Mouse (Mus musculus) neural tube, embryonic 15.5 days (tissue): ENCODE data around the gene Mapk8ip1. TPM values are rescaled to one million over a fixed set of nuclear protein-coding genes. Genes with fewer than 3 reads are reported as not detected.
"Not testable (repeated sequence)": the region's sequence is repeated elsewhere in the genome, so short reads cannot be mapped to it uniquely, and the experiment has no call there.

Experiments used
- ATAC-seq: fragments of 200-750 bp; cut with Nextera tagmentation; 2 replicates; pipeline ENCODE4 v1.8.0; 2017; ENCODE audit warnings: mild to moderate bottlenecking, moderate TSS enrichment, moderate library complexity; ENCODE audit not compliant: low FRiP score
- H3K27ac ChIP-seq: fragments of 300-500 bp; sonication (generic); replicated peaks from 2 replicates; pipeline ENCODE4 v1.5.1; 2015; ENCODE audit warnings: mild to moderate bottlenecking, inconsistent platforms
- H3K27me3 ChIP-seq: fragments of 300-500 bp; sonication (generic); replicated peaks from 2 replicates; pipeline ENCODE4 v1.6.1; 2015; ENCODE audit warnings: inconsistent platforms
- H3K36me3 ChIP-seq: fragments of 300-500 bp; sonication (generic); 2 replicates; pipeline ENCODE4 v1.6.1; 2015; ENCODE audit warnings: inconsistent platforms
- H3K4me1 ChIP-seq: fragments of 300-500 bp; sonication (generic); 2 replicates; pipeline ENCODE4 v1.6.1; 2015; ENCODE audit warnings: inconsistent platforms
- H3K4me2 ChIP-seq: fragments of 300-500 bp; sonication (generic); 2 replicates; pipeline ENCODE4 v1.6.1; 2015; ENCODE audit warnings: inconsistent platforms, mild to moderate bottlenecking, moderate library complexity
- H3K4me3 ChIP-seq: fragments of 300-500 bp; sonication (generic); replicated peaks from 2 replicates; pipeline ENCODE4 v1.5.1; 2015; ENCODE audit warnings: mild to moderate bottlenecking, inconsistent platforms
- H3K9ac ChIP-seq: fragments of 300-500 bp; sonication (generic); replicated peaks from 2 replicates; pipeline ENCODE4 v1.6.1; 2015; ENCODE audit warnings: mild to moderate bottlenecking, inconsistent platforms
- H3K9me3 ChIP-seq: fragments of 300-500 bp; sonication (generic); replicated peaks from 2 replicates; pipeline ENCODE4 v1.6.1; 2016; ENCODE audit warnings: inconsistent platforms
- WGBS: fragments of 180-500 bp; shearing (Covaris S2); methylation state at CpG from one replicate; pipeline ENCODE4 v1.1.7; 2015; ENCODE audit warnings: mixed read lengths; 5-methylcytosine and 5-hydroxymethylcytosine counted together
- polyA plus RNA-seq: library from polyadenylated mRNA; unstranded; fragments of >200 nt; fragmentation: Nextera tagmentation; extraction: Ambion mirVana; gene quantifications from 2 replicates; pipeline ENCODE4 v1.2.1, GENCODE M21; 2015

Mapk8ip1 gene
- polyA plus RNA-seq, 1 experiment from 2014 or later, result 169 TPM

DNA sequence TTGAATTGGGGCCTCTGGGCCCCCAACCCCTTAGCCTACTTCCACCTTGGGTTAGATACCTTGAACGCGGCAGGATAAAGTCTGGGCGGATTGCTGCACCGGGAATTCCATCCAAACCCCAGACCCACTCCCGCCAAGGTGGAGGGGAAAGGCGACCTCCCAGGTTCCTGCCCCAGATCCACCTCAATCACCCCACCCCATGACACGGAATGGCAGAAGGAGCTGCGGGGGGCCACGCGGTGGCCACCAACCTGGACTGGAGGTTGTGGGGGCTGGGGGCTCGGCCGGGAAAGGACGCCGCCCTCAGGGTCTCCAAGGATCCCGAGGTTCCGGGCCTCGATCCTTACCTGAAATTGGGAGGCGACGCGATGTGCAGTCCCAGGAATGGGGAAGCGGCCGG, 381 bp downstream of the Mapk8ip1 start:
- peak overlapping the region; percentile 92 for H3K9ac ChIP-seq
- H3K4me2 ChIP-seq, result peak overlapping the region; percentile 75
- no peaks in the 10 kb centered on the region for H3K9me3 ChIP-seq
- peaks cover 18% of the 10 kb centered on the region for H3K36me3 ChIP-seq
- H3K4me3 ChIP-seq, result peak overlapping the region; percentile 73
- H3K4me1 ChIP-seq, result peaks cover 46% of the 10 kb centered on the region
- peak; percentile 29; the same call in 1 of the 2 replicates for ATAC-seq
- under 1% methylated on average over 22 of the region's 22 CpGs for WGBS
- no peaks in the 10 kb centered on the region for H3K27me3 ChIP-seq
- H3K27ac ChIP-seq, result peak overlapping the region; percentile 87

GRCm38 (mm10) chr2:92399877-92400276, 1.2 kb downstream of the Mapk8ip1 start:
- not testable (repeated sequence) for H3K27me3 ChIP-seq, H3K36me3 ChIP-seq, ATAC-seq, H3K9me3 ChIP-seq, H3K27ac ChIP-seq
- peak overlapping the region; percentile 92 for H3K9ac ChIP-seq
- peaks cover 46% of the 10 kb centered on the region for H3K4me1 ChIP-seq
- peak overlapping the region; percentile 75 for H3K4me2 ChIP-seq
- 28% methylated on average over 4 of the region's 4 CpGs for WGBS
- H3K4me3 ChIP-seq, result peak overlapping the region; percentile 73

- H3K4me2 ChIP-seq, result no peak overlapping the region
- WGBS, result 72% methylated on average over 1 of the region's 1 CpGs
- no peak overlapping the region for H3K9ac ChIP-seq
- H3K4me3 ChIP-seq, result no peak overlapping the region
- H3K36me3 ChIP-seq, result no peaks in the 10 kb centered on the region
- no peak overlapping the region for H3K27ac ChIP-seq
- H3K9me3 ChIP-seq, result no peaks in the 10 kb centered on the region
- ATAC-seq, result no peak
- peaks cover 57% of the 10 kb centered on the region for H3K4me1 ChIP-seq
- H3K27me3 ChIP-seq, result no peaks in the 10 kb centered on the region
Measured at GRCm38 (mm10) chr2:92397436-92397835, 3.6 kb downstream of the Mapk8ip1 start.

DNA sequence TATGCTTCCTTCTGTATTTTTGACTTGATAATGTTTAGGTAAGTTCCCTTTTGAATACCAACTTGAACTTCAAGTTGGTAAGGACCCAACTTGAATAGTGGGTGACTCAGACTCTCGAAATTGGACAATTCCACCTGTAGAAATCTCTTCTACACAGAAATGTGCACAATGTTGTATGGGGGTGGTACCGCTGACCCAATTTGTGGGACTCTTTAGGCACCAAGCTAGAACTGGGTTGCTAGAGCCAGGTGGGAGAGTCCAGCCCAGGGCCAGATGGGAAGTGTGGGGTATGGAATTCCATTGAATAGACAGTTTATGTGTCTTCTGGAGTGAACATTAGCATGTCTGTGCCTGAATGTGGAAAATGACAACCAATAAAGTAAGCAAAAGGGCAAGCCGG, 5.5 kb downstream of the Mapk8ip1 start:
- whole genome bisulfite sequencing, result 91% methylated on average over 3 of the region's 3 CpGs
- H3K36me3 ChIP-seq, result no peaks in the 10 kb centered on the region
- no peaks in the 10 kb centered on the region for H3K9me3 ChIP-seq
- H3K4me1 ChIP-seq, result peaks cover 66% of the 10 kb centered on the region
- no peak overlapping the region for H3K4me3 ChIP-seq
- no peak overlapping the region for H3K9ac ChIP-seq
- H3K27ac ChIP-seq, result no peak overlapping the region
- no peak for ATAC-seq
- H3K4me2 ChIP-seq, result no peak overlapping the region
- no peaks in the 10 kb centered on the region for H3K27me3 ChIP-seq

- Histone ChIP-seq H3K4me3 (peak overlapping the region; percentile 35), H3K27ac (peak overlapping the region; percentile 78), H3K36me3 (0 out of 2 replicates have a peak, but pooled peaks cover under 1% of the 10 kb centered on the region), H3K4me1 (peaks cover 63% of the 10 kb centered on the region), H3K9me3 (no peaks in the 10 kb centered on the region), H3K4me2 (peak overlapping the region; percentile 61), H3K27me3 (no peaks in the 10 kb centered on the region), H3K9ac (peak overlapping the region; percentile 47)
- WGBS, result 4% methylated on average over 26 of the region's 26 CpGs
- ATAC-seq, result no peak
Measured at GRCm38 (mm10) chr2:92392318-92393264, 8.5 kb downstream of the Mapk8ip1 start.

- ATAC-seq, result no peak
- Histone ChIP-seq H3K27me3 (no peaks in the 10 kb centered on the region), H3K4me3 (peak overlapping the region; percentile 35), H3K9ac (peak overlapping the region; percentile 47), H3K36me3 (peaks cover 9% of the 10 kb centered on the region), H3K9me3 (no peaks in the 10 kb centered on the region), H3K4me1 (peaks cover 62% of the 10 kb centered on the region), H3K4me2 (peak overlapping the region; percentile 61), H3K27ac (peak overlapping the region; percentile 78)
- 14% methylated on average over 11 of the region's 11 CpGs for WGBS
Measured at GRCm38 (mm10) chr2:92391703-92392317, 9.3 kb downstream of the Mapk8ip1 start.

DNA sequence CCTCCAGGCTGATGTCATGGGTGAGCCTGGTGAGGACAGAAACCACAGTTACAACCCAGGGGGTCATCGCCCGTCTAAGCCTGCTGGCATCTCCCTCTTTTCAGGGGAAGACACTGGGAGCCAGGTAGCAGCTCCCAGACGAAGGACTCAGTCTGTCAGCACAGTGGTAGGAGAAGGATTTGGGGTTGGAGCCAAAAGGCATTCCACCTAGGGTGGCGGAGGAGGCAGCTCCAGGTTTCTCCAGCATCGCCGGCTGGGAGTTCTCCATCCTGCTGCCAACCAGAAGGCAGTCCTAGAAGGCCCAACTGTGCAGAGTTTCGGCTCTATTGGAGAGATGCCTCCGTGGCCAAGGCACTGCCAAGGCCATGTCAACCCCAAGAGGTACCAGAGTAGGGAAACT, 9.9 kb downstream of the Mapk8ip1 start:
- peak overlapping the region; percentile 61 for H3K4me2 ChIP-seq
- 0 out of 2 replicates have a peak overlapping the region, but pooled peaks have one; percentile 78 for H3K27ac ChIP-seq
- peaks cover 68% of the 10 kb centered on the region for H3K4me1 ChIP-seq
- no peaks in the 10 kb centered on the region for H3K27me3 ChIP-seq
- 87% methylated on average over 8 of the region's 8 CpGs for WGBS
- H3K9ac ChIP-seq, result peak overlapping the region; percentile 47; the same call in 1 of the 2 replicates
- no peak for ATAC-seq
- peaks cover 16% of the 10 kb centered on the region for H3K36me3 ChIP-seq
- no peaks in the 10 kb centered on the region for H3K9me3 ChIP-seq
- no peak overlapping the region for H3K4me3 ChIP-seq

GRCm38 (mm10) chr2:92390206-92390930, 10.7 kb downstream of the Mapk8ip1 start:
- H3K4me3 ChIP-seq, result 0 out of 2 replicates have a peak overlapping the region, but pooled peaks have one; percentile 74
- peaks cover 23% of the 10 kb centered on the region for H3K36me3 ChIP-seq
- H3K4me1 ChIP-seq, result peaks cover 68% of the 10 kb centered on the region
- H3K4me2 ChIP-seq, result peak overlapping the region; percentile 87
- WGBS, result 75% methylated on average over 6 of the region's 6 CpGs
- no peak for ATAC-seq
- H3K9ac ChIP-seq, result no peak overlapping the region
- no peaks in the 10 kb centered on the region for H3K9me3 ChIP-seq
- no peaks in the 10 kb centered on the region for H3K27me3 ChIP-seq
- peak overlapping the region; percentile 83 for H3K27ac ChIP-seq

- H3K4me3 ChIP-seq, result peak overlapping the region; percentile 74
- H3K36me3 ChIP-seq, result peaks cover 30% of the 10 kb centered on the region
- no peaks in the 10 kb centered on the region for H3K27me3 ChIP-seq
- peaks cover 68% of the 10 kb centered on the region for H3K4me1 ChIP-seq
- WGBS, result 2% methylated on average over 10 of the region's 10 CpGs
- H3K4me2 ChIP-seq, result peak overlapping the region; percentile 87
- H3K27ac ChIP-seq, result peak overlapping the region; percentile 83
- ATAC-seq, result no peak; the same call in 1 of the 2 replicates
- no peaks in the 10 kb centered on the region for H3K9me3 ChIP-seq
- peak overlapping the region; percentile 84; the same call in 1 of the 2 replicates for H3K9ac ChIP-seq
Measured at GRCm38 (mm10) chr2:92389645-92390044, 11.4 kb downstream of the Mapk8ip1 start.

GRCm38 (mm10) chr2:92388891-92389641, 12.0 kb downstream of the Mapk8ip1 start:
- Histone ChIP-seq H3K36me3 (peaks cover 36% of the 10 kb centered on the region), H3K4me3 (peak overlapping the region; percentile 74), H3K9ac (peak overlapping the region; percentile 84), H3K4me1 (peaks cover 68% of the 10 kb centered on the region), H3K27ac (peak overlapping the region; percentile 83), H3K27me3 (no peaks in the 10 kb centered on the region), H3K9me3 (no peaks in the 10 kb centered on the region), H3K4me2 (peak overlapping the region; percentile 87)
- under 1% methylated on average over 61 of the region's 62 CpGs for WGBS
- peak; percentile 90 for ATAC-seq
